Mouse (Mus musculus): ENCODE data around the gene Calr3.

The Calr3 gene

DNA sequence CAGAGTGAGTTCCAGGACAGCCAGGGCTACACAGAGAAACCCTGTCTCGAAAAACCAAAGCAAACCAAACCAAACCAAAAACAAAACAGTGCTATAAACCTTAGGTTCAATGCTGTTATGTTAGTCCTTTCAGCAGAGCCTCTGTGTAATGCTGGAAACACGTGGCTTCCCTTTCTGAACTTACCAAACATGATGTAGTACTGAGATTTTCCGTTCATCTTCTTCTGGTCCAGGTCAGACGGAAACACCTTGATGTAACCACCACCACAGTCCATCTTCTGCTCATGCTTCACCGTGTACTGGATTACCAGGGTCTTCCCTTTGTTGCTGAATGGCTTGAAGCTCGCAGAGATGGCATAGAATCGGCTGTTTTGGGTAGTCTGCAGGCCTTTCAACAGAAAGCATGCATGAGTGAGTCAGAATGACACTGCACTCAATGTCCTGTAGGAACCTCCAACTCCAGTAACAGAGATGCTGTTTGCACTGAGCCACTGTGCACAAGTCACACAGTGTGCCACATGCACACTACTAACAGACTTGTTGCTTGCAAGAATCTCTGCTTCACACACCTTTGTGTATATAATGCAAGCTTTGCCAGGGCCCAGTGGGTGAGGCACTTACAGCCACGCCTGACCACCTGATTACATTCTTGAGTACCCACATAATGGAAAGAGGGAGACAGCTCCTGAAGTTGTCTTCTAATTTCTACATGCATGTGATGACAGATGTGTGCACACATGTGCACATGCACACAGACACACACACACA is 5.2 kb downstream of the Calr3 start:
- DNase-seq (ENCODE audit: low read depth, low spot score), result no peak

DNA sequence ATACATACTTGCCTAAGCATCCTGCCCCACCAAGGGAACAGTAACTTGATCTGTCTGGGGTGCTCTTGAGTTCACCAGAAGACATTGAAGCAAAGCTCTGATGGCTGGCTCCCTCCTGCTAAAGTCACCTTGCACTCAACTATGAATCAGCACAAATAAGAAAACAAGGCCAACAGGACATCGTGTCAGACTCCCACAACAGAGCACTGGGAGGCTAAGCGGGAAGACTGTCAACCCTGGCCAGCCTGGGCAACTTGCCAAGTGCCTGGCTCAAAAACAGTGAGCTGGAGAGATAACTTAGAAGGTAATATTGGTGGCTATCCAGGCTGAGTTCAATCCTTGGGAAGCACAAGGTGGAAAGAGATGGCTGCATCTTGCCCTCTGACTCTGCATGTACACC is 8.7 kb downstream of the Calr3 start:
- DNase-seq (ENCODE audit: low read depth, low spot score), result peak; percentile 39

- no peak for DNase-seq (ENCODE audit: low read depth, low spot score)
Observed at GRCm38 (mm10) chr8:72429676-72430075, 14.0 kb downstream of the Calr3 start.

GRCm38 (mm10) chr8:72422926-72423325 is 20.7 kb downstream of the Calr3 start:
- DNase-seq (ENCODE audit: low read depth, low spot score), result no peak

DNA sequence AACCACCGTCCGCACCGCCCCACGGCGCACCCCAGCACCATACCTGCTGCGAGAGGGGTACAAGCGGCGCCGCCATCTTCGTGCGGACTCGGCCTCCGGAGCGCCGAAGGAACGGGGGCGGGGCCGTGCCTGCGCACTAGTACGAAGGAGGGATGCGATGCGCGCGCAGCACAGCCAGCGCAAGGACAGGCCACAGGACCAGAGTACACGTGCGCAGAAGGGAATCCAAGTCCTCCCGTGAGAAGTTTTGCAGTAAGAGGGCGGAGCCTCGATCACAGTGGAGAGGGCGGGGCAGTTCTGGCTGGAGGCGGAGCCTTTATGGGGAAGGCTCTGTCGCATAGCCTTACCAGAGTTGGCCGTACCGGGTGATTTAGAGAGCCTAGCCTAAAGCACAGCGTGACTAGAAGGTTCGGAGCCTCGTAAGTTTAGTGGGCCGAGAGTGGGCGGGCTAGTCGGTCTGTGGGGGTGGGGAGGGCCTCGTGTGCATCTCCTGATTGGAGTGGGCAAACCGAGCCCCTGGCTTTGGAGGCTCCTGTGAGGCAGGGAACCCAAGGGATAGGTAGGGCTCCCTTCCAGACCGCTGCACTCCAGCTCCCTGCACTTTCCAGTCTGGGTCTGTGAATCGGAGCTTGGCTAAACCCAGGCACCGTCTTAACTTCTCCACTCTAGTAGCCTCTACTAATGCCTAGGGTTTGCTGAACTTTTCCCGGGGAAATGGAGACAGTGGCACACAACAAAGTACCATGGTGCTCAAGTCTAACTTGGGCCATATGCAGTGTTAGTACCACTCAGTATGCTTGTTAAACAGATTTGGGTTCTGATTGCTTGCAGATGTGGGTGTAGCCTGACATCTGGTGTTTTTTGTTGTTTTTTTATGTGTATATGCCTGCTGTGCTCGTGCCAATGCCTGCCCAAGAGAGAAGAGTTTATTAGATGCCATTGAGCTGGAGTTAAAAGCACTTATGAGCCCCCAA is 22.0 kb downstream of the Calr3 start, which contains the start of gene Eps15l1:
Gene Eps15l1, minus strand, starts transcription at position 99 of the 974 bp plus-strand sequence.
- DNase-seq (ENCODE audit: low read depth, low spot score), result peak; percentile 99

- DNase-seq (ENCODE audit: low read depth, low spot score), result peak; percentile 41
Observed at GRCm38 (mm10) chr8:72420571-72421361, 22.9 kb downstream of the Calr3 start.

GRCm38 (mm10) chr8:72418073-72418472 is 25.6 kb downstream of the Calr3 start:
- no peak for DNase-seq (ENCODE audit: low read depth, low spot score)

GRCm38 (mm10) chr8:72415252-72415651 is 28.4 kb downstream of the Calr3 start:
- DNase-seq (ENCODE audit: low read depth, low spot score), result no peak

DNA sequence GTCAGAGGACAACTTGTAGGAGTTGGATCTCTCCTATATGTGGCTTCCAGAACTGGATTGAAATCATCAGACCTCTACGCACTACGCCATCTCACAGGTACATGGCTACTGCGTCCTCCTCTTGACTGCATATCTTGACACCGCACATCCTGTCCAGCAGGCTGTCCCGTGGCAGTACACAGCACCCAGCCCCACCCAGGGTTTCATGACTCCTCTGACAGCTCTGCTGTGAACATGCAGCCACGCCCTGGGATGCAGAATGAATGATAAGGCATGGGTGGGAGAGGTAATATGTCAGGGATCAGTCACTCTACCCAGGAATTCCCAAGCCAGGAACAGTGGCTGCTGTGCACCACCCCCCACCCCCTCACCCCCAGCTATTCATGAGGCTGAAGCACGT is 29.8 kb downstream of the Calr3 start:
- DNase-seq (ENCODE audit: low read depth, low spot score), result peak; percentile 24

- DNase-seq (ENCODE audit: low read depth, low spot score), result peak; percentile 31
Observed at GRCm38 (mm10) chr8:72409443-72409842, 34.2 kb downstream of the Calr3 start.

- DNase-seq (ENCODE audit: low read depth, low spot score), result no peak
Observed at GRCm38 (mm10) chr8:72407878-72408277, 35.8 kb downstream of the Calr3 start.

DNA sequence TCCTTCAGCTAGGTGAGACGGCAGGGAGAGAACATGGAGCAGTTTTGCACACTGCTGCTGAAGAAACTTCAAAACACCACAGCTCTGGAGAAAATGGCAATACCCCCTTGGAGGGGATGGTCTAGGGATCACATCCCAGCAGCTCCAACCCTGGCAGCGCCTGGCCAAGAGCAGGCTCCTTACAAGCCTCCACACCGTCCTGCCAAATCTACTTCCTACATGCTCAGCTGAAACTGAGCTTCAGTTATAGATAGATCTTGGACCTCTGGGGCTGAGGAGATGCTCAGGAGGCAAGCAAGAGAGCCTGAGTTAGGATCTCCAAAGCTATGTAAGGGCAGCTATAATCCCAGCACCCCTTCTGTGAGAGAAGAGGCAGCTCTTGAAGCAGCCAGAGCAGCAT is 40.7 kb downstream of the Calr3 start:
- DNase-seq (ENCODE audit: low read depth, low spot score), result no peak

DNA sequence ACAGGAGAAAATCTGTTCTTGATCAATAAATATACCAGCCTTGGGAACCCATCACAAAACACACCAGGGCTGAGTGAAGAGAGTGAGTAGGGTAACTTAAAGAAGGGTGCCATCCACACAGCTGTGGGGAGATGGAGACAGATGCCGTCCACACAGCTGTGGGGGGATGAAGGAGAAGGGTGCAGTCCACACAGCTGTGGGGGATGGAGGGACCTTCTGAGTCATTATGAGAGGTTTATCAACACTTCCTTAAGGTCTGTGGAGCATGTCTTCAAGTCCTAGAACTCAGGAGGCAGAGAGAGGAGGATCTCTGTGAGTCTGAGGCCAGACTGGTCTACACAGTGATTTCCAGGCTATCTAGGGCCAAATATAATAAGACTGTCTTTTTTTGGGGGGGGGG is 42.3 kb downstream of the Calr3 start:
- no peak for DNase-seq (ENCODE audit: low read depth, low spot score)

GRCm38 (mm10) chr8:72385737-72386136 is 57.9 kb downstream of the Calr3 start:
- DNase-seq (ENCODE audit: low read depth, low spot score), result no peak

GRCm38 (mm10) chr8:72382395-72382794 is 61.3 kb downstream of the Calr3 start:
- DNase-seq (ENCODE audit: low read depth, low spot score), result no peak

DNA sequence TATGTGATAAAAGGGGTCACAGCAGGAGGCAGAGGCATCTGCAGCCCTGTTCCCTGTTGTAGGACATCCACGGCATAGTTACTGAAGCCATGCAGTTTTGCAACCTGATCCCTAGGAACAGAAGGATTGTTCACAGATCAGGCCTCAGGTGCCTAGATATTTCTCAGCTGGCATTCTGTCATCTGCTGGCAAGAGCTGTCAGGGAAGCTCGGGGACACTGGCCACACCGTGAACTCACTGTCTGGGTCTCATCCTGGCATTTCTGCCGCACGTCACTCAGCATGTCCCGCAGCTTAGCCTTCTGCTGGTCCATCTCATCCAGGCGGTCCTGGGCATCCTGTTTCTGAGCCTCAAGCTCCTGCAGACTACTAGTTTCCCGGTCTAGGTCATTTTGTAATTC is 63.0 kb downstream of the Calr3 start:
- DNase-seq (ENCODE audit: low read depth, low spot score), result peak; percentile 78

GRCm38 (mm10) chr8:72376900-72377299 is 66.8 kb downstream of the Calr3 start:
- DNase-seq (ENCODE audit: low read depth, low spot score), result no peak

DNA sequence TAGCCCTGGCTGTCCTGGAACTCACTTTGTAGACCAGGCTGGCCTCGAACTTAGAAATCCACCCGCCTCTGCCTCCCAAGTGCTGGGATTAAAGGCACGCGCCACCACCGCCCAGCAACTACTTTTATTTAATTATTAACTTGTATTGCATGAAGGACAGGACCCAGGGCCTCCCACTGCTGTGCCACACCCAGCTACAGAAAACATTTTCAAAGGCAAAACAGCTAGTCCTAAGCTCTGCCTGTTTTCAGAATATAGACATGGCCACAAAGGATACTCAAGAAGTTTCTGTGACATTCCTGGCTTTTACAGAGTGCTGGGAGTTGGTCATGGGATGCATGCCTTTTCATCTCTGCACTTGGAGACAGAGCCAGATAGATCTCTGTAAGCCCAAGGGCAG is 67.4 kb downstream of the Calr3 start:
- DNase-seq (ENCODE audit: low read depth, low spot score), result no peak

GRCm38 (mm10) chr8:72375161-72375560 is 68.5 kb downstream of the Calr3 start:
- DNase-seq (ENCODE audit: low read depth, low spot score), result no peak

Data from brain, adult 2 months (tissue).